Mouse (Mus musculus) CD8-positive naive resting alpha-beta T cell, adult 2 months (primary cell): ENCODE results near the gene Slc34a2.

Source experiments
- DNase-seq, 2 experiments: peaks; one replicate each; pipeline ENCODE4 v3.0.0; 2022; ENCODE audit warnings: low read depth in 2 of 2, low spot score in 2 of 2

Gene Slc34a2

DNA sequence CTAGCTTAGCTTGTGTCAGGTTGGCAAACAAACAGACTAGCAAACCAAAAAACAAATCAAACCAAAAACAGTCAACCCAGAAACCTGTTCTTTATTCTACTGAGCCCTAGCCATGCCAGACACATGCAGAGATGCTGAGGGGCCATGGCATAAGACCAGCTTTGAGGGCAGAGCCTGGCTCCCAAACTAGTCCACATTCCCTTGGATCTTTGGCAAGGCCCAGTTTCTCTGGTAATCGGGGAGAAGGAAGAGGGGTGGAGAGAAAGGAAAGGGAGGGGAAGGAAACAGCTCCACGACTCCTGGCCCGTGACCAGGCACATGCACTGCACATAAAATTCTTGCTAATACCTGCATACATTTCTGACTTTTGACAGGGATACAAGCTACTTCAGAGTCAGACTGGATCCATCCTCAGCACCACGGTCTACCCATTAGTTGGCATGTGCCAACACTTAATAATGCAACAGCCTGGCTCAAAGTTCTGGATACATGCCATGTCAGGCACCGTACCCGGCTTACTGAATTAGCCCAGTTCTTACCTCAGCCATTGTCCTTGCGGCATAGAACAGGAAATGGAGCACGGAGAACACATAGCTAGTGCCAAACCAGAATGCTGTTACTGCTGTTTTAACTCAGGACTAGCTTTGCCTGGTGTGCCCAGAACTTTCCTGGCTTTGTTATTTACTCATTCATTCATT lies 12.5 kb upstream of the Slc34a2 start:
- no peak for DNase-seq

DNA sequence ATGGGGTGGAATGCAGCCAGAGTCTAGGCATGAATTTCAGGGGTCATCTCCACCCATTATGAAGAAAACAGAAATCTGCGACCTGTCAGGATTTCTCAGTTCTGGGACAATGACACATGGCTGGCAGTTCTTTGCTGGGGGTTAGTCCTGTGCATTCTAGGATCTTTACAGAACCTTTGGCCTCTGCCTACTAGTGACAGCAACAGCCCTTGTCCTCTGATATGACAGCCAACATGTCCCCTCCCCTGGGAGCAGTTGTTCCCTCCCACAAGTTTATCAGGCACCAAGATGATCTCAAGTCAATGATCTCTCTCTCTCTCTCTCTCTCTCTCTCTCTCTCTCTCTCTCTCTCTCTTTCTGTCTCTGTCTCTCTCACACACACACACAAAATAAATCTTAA lies 6.5 kb upstream of the Slc34a2 start:
- DNase-seq, result no peak

DNA sequence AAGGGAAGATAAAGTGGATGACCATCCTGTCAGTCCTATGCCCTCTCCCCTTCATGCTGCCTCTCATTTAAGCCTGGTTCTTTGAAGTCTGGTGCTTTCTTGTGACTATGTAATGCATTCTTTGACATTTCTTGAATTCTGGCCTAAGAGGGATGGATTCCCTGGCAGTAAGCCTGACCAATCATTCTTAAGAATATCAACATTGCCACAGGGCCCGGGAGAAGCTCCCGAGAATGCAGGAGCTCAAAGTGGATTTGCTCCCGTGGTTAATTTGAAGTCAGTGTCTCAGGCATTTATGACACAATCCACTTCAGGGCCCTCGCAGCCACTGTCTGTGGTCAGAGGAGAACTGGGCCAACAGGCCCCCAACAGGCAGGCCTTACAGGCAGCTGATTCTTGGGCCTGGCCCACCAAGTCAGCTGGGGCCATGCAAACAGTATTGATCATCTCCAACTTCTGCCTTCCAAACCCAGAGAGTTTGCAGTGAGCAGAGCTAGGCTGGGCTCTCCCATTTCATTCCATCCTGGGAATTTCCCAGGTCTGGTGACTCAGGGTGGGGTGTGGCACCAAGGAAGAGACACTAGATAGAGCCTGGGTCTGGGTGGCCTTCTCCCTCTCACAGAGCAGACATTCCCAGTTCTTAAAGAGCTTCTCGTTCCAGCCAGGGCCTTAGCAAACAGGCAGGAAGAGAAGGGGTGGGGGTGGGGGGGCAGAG lies 4.3 kb downstream of the Slc34a2 start:
- DNase-seq, result no peak

DNA sequence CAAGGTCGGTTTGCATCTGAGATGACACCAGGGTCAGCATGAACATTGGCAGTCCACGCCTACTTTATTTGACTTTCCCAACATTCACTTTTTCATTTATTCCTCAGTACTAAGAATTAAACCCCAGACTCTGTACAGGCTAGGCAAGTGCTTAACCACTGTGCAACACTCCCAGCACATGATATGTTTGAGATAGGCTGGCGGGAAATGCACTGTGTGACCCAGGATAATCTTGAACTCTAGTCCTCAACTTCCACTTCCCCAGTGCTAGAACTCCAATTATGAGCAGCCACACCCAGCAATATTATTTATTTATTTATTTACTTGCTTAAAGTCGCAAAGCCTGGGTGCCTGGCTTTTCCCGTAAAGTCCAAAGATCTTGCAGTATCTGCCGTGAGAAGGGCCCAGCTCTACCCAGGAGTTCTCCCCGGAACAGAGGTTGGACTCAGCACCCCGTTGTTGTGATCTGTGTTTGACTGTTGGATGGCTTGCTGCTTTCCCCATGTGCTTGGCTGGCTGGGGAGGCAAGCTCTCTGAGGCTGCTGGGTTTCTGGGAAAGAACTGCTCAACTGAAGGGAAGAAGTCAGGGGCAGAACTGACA lies 5.0 kb downstream of the Slc34a2 start:
- no peak for DNase-seq

DNA sequence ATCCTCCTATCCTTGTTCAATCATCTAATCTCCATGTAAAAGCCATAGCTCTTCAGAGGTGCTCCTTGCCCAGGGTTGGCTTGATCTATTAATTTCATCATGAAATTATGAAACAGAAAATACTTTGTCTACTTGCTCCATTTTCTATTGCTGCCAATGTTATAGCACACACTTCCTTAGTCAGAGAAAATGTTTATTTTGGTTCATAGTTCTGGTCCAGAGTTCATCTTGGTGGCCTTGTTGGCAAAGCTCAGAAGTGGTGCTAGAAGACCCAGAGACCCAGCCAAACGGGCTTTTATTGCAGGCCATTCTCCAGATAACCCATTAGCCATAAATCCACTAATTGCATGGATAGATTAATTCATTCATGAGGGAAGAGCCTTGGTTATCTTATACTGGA lies 5.8 kb downstream of the Slc34a2 start:
- no peak for DNase-seq

DNA sequence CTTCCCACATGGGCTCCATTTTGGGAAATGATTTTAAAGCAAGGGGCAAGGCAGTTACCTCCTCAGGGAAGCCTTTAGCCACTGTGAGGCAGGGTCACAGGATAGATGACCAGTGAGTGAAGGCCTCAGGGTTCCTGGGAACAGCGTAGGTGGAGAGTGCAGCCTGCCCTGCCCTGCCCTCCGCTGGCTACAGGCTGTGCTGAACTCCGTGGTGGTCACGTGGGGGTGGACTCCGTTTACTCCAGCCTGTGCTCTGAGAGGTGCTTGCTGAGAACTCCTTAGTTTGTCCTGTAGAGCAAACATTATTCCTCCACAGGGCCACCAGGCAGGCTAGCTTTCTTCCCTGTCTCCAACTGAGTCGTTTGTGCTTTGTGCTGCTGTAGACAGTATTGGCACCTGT lies 10.1 kb downstream of the Slc34a2 start:
- no peak for DNase-seq

DNA sequence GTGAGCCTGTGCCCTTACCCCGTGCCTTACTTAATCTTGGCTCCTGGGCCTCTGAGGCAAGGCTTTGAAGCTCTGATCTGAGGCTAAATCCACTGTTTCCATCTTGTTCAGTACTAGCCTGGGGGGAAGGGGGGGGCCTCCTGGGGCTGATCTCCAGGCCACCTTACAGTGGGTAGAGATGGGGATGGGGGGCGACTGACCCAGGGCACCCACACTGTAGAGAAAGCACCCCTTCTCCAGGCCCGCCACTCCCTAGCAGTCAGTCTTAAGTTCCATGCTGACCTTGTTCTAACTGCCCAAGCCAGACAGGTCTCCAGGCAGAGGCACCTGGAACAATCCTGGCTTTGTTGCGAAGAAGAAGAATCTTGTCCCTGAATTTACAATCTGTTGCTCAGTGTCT lies 10.7 kb downstream of the Slc34a2 start:
- DNase-seq, result no peak

DNA sequence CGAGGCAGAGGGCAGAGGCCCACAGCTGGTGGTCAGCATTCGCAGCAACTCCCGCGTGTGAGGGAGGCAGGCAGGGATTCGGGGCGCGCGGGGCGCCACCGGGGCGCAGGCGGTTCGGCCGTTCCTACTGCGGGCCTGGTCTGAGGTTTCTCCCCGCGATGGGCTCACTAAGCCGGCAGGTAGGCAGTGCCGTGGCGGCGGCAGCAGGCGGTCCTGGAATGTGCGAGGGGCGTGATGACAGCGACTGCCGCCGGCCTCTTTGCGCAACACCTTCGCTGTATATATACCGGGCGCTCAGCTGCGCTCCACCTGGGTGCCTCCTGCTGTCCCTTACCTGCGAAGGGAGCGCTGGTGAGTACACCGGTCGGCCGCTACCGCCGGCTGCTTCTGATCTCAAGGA lies 11.2 kb downstream of the Slc34a2 start:
- no peak for DNase-seq

DNA sequence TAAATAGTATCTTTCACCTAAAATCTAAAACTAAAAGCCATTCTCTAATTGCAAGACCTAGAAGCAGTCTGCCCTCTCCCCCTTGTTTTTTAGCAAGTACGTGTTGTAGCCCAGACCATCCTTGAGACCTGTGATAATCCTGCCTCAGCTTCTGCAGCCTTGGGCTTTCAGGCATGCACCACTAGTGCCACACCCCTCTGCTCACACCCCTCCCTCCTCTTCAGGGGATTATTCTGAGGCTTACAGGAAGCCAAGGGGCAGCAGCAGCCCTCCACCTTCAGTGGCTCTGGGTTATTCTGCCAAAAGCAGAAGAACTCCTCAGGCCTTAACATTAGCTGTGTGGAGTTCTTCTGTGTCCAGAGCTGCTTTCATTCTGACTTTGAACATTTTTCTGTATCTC lies 13.1 kb downstream of the Slc34a2 start:
- no peak for DNase-seq

DNA sequence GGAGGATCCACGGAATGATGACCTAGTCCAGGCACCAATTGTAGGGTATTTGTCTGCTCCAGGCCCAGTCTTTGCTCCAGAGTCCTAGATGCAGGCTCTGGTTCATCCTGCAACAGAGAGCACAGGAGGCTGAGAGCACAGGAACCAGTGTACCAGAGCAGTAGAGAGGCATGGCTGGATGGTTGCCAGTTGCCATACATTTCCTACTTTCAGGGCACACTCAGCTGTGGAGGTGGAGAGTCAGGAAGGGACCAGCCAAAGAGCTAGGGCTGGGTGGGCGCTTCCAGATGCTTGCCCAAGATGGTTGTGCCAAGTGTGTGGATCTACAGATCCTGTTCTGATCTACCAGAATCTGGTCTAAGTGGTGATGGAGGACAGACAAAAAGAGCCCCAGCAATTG lies 15.4 kb downstream of the Slc34a2 start:
- no peak for DNase-seq

DNA sequence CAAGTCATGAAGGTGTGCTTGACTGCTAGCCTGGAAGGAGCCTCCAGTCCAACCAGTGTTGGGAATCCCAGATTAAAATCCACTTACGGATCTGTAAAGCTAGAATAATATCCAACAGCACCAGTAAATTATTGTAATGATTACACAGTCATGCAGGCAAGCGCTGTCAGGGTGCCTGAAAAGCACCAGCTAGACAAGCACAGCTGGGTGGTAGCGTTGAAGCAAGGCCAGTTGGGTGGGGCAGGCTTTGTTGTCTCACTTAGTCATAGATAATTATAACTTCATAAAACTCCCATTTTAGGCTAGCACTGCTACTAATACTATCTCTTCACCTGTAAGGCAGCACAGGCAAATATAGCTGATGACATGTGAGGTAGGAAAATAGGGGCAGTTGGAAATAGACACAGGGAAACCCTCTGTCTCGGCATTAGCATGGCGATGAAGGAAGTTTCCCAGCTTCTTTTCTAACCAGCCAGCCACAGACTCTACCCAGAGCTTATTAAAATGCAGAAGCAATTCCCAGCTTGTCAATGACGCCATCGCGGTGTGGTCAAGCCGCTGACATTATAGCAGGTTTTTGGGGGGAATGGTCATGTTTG lies 23.8 kb downstream of the Slc34a2 start:
- no peak for DNase-seq

DNA sequence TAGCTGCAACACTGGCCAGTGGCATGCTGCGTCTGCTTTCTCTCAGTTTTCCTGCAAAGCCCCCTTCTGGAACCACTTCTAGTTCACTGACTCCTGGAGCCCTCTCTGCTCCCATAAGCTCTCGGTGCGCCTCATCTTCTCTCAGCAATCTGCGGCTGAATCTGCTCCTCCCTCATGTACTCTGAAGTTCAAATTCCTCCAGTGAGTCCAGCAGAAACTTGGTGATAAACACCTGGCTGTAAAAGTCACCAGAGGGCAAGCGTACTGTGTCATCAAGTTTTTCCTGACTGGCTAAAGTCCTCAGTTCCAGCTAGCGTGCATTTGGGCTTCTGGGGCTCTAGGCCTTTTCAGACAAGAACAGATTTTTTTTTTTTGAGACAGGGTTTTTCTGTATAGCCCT lies 36.7 kb downstream of the Slc34a2 start:
- no peak for DNase-seq

DNA sequence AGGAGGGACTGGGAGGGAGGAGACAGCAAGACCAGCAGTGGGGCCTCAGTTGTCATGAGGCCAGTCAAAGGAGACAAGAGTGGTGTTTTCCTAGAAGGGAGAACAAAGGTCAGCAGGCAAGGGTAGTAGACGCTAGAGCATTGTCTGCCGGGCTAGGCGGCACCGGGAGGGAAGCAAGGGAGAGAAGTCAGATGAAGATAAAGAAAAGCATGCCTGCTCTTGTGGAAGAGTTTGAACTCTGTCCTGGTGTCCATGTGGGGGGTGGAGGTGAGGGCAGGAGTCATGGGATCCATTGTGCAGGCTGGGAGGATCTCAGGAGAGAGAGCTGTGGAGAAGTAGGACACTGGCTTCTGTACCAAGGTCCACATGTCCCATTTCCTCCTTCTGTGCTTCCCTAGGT lies 40.6 kb downstream of the Slc34a2 start:
- DNase-seq, result no peak

DNA sequence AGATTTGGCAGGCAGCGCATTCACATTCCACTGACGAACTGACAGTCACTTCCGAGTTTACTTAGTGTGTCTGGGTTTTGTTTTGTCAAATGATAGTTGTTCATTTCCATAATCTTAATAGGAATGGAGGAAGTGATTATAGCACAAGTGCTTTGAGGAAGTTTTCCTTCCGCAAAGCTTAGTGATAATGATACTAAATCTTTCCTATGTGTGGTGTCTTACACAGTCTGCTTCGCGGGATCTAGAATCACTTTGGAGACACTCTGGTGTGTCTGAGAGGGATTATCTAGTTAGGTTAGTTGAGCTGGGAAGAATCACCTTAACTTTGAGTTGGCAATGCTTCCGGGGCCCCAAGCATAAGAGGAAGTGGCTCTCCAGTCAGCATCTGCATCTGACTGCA lies 49.6 kb downstream of the Slc34a2 start:
- no peak for DNase-seq

DNA sequence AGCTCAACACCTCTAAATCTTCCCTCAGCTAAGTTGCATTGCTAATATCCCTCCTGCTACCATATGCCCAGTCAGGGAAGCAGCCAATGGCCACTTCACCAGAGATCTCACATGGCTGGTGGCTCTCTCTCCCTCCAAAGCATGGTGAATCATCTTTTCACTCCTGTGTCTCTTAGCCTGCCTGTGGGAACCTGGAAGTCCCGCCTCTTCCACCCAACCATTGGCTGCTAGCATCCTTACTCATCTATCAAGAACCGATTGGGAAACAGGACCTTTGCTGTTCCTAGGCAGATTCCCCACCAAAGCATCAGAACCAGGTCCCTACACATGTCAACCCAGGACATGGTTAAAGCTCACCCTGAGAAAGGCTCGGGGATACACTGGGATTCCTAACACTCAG lies 53.5 kb downstream of the Slc34a2 start:
- DNase-seq, result no peak

DNA sequence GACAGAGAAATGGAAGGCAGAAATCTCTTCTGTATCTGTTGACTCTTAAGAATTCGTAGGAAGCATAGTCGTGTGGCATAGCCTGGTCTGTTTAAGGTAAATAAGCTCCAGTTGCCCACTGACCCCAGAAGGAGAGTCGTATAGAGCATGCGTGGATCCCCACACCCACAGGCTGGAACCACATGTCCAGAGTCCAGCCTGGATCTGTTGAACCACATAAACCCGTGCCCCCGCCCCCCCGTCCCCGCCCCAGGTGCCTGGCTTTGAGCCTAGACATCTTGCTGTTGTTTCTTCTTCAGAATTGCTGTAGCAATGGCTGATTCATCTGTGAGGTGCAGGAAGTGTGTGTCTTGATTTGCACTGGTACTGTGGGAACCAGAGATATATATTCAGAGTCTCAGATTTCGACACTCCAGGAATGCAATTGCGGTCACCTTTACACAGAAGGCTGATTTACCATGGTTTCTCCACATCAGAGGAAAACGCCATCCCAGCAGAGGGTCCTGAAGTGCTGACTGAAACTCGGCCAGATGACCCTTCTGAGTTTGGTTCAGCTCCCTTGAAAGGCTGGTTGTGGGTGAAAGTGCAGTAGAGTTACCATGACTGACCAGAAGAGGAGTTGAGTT lies 64.1 kb downstream of the Slc34a2 start:
- DNase-seq, result no peak

DNA sequence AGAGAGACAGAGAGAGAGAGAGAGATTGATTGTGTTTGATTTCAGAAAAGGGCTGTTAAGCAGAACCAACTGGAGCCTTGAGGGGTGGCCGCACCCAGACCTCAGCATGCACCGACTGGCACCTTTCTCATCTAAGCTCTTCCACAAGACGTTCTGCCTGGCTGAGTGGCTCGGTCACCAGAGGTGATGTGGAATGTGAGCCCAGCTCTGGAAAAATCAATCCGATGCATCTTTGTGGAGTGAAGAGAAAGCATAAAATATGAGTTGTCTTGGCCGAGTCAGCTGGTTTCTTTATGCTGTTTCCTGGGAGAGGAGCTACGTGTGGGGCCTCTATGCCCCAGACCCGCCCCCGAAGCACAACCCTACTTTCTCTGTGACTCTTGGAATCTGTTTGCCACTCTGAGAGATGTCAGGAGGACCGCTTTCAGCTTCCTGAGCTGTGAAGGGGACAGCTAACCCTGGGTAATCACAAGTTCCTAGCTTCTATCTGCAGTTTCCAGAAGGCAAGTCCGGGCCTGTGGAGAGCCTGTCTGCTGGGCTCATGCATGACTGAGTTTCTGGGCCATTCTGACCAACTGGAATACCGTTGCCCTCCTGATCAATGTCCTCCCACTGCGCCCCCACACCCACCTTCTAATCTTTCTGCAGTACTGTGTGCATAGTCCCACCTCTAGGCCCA lies 66.4 kb downstream of the Slc34a2 start:
- DNase-seq, result no peak

DNA sequence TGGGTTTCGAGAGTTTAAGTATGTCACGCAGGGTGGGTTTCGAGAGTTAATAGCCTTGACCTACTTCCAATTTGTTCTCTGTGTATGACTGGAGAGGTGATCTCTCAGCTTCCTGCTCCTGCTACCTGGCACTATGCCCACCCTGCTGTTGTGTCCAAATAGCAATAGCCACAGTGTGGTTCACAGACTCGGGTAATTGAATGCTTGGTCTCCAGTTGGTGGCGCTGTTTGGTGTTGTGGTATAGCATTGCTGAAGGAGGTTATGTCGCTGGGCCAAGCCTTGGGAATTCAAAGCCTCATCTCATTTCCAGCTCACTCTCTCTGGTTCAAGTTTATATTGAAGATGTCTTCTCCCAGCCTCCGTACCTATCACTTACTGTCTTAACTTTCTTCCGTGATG lies 67.8 kb downstream of the Slc34a2 start:
- DNase-seq, result no peak

DNA sequence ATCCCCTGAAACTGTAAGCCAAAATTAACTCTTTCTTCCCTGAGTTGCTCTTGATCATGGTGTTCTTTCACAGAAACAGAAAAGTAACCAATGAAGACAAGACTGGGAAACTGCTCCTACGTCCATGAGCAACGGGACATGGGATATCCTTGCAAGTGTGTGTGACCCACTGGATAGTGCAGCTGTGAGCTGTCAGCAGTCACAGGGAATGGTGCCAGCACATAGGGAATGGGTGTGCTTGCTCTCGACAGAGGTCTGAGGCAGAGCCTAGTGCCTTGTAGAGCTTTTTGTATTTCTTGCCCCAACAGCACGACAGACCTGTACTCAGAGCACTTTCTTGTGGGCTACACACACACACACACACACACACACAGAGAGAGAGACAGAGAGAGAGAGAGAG lies 68.2 kb downstream of the Slc34a2 start:
- no peak for DNase-seq

DNA sequence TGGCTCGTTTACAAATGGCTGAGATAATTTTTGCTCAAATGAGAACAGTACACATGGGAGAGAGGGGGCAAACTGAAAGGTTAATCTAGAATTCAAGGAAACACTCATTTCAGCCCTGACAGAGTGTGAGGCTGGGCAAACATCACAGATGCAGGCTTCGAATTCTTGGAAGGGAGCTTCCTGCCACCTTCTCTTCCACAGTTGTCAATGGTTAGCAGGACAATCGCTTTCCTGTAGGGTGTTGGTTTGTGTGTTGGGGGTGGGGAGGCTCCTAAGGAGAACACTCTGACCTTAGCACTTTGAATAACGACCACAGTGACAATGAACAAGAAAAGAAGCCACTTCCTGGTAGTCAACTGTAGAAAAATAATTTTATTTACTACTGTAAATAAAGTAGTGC lies 68.8 kb downstream of the Slc34a2 start:
- DNase-seq, result no peak

DNA sequence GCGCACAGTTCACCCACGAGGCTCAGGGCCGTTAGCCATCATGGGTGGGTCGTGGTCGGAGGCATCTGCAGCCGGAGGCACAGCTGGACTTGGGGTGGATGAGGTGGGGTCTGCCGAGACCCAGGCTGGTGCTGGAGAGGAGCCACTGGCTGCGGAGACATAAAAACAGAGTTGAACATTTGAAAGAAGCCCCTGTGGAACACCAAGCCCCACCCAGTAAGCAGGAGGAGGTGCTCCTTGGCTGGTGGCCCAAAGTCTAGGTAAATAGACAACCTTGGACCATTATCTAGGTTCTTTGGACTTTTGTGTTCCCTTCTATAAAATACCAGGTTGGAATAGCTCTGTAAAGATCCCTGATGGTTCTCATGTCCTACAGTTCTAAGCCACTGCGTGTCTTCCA lies 70.1 kb downstream of the Slc34a2 start:
- no peak for DNase-seq
